Comparison of ENCODE assay signal across 12 mouse cellular contexts in genomic region chr2:26086926-26087600, GRCm38 (mm10). TPM values are rescaled to one million over a fixed set of nuclear protein-coding genes. Genes with fewer than 3 reads are reported as not detected.
DNase-seq lines count a peak whose midpoint lies in the region; ATAC-seq and TF ChIP-seq lines count a peak whose summit lies in the region.
"Had no signal": no experiment of that assay in that cellular context is flagged by ENCODE, and none has a peak within 500 bp of the region (broad histone marks: within the 10 kb centered on the region; RNA-seq: fewer than 3 reads in every experiment).

No protein-coding gene starts in this region.

- no peak for ATAC-seq in neural tube, embryonic 13.5 days (ENCODE audit: low read depth)
- peak; percentile 92 for ATAC-seq in erythroblast, adult 5-6 weeks (replicated peaks; ENCODE audit: low FRiP score, poor library complexity, severe bottlenecking)
- ATAC-seq in liver, embryonic 13.5 days (ENCODE audit: low read depth), result peak; percentile 99
- ATAC-seq in midbrain, postnatal 0 days (ENCODE audit: low FRiP score), result no peak

- H3K27me3 ChIP-seq in neural tube, embryonic 13.5 days, result no peaks in the 10 kb centered on the region
- peaks cover 32% of the 10 kb centered on the region for H3K27me3 ChIP-seq in liver, embryonic 13.5 days
- H3K27me3 ChIP-seq in midbrain, postnatal 0 days (ENCODE audit: insufficient read depth, low read length), result no peaks in the 10 kb centered on the region
- H3K27me3 ChIP-seq in cerebellum, adult 2 months (ENCODE audit: control insufficient read depth, insufficient read depth, low read length), result no peaks in the 10 kb centered on the region
- peaks cover 41% of the 10 kb centered on the region for H3K27me3 ChIP-seq in forebrain, embryonic 10.5 days (ENCODE audit: poor library complexity, severe bottlenecking)

- H3K9ac ChIP-seq in neural tube, embryonic 13.5 days, result no peak overlapping the region
- H3K9ac ChIP-seq in liver, embryonic 13.5 days, result peak overlapping the region; percentile 75
- no peak overlapping the region for H3K9ac ChIP-seq in midbrain, postnatal 0 days (replicated peaks; ENCODE audit: low read length, poor library complexity, severe bottlenecking)

- no peak for TF ChIP-seq POLR2A in cerebellum, adult 2 months (IDR thresholded peaks at IDR 0.05; ENCODE audit: borderline replicate concordance, insufficient read depth, low read length)

- no peak for TF ChIP-seq CTCF in midbrain, postnatal 0 days (IDR thresholded peaks at IDR 0.05)
- no peak for TF ChIP-seq CTCF in cerebellum, adult 2 months (IDR thresholded peaks at IDR 0.05; ENCODE audit: borderline replicate concordance, insufficient read depth, low read depth, low read length)

- peaks cover 7% of the 10 kb centered on the region; the same call in 1 of the 2 replicates for H3K36me3 ChIP-seq in neural tube, embryonic 13.5 days
- H3K36me3 ChIP-seq in liver, embryonic 13.5 days, result peaks cover 10% of the 10 kb centered on the region; the same call in 1 of the 2 replicates
- no peaks in the 10 kb centered on the region for H3K36me3 ChIP-seq in midbrain, postnatal 0 days (ENCODE audit: insufficient read depth, low read length)
- 0 out of 2 replicates have a peak, but pooled peaks cover 3% of the 10 kb centered on the region for H3K36me3 ChIP-seq in forebrain, embryonic 10.5 days (replicated peaks)

- 85% methylated on average over 4 of the region's 4 CpGs for WGBS in neural tube, embryonic 13.5 days
- WGBS in liver, embryonic 13.5 days (ENCODE audit: insufficient replicate concordance), result 22% methylated on average over 4 of the region's 4 CpGs
- WGBS in midbrain, postnatal 0 days, result 77% methylated on average over 4 of the region's 4 CpGs
- WGBS in cerebellum, adult 2 months, result 66% methylated on average over 4 of the region's 4 CpGs
- WGBS in forebrain, embryonic 10.5 days, result 81% methylated on average over 4 of the region's 4 CpGs

- H3K4me1 ChIP-seq in neural tube, embryonic 13.5 days (replicated peaks), result peaks cover 49% of the 10 kb centered on the region
- peaks cover 72% of the 10 kb centered on the region for H3K4me1 ChIP-seq in liver, embryonic 13.5 days (replicated peaks)
- no peaks in the 10 kb centered on the region; the same call in 1 of the 2 replicates for H3K4me1 ChIP-seq in midbrain, postnatal 0 days (ENCODE audit: insufficient read depth, low read length)
- peaks cover 18% of the 10 kb centered on the region for H3K4me1 ChIP-seq in cerebellum, adult 2 months (ENCODE audit: control insufficient read depth, insufficient read depth, low read length)
- H3K4me1 ChIP-seq in forebrain, embryonic 10.5 days, result peaks cover 21% of the 10 kb centered on the region

- H3K4me3 ChIP-seq in neural tube, embryonic 13.5 days, result no peak overlapping the region
- 0 out of 2 replicates have a peak overlapping the region, but pooled peaks have one; percentile 2 for H3K4me3 ChIP-seq in liver, embryonic 13.5 days (replicated peaks)
- no peak overlapping the region for H3K4me3 ChIP-seq in midbrain, postnatal 0 days (ENCODE audit: low read depth, low read length)
- no peak overlapping the region for H3K4me3 ChIP-seq in cerebellum, adult 2 months (replicated peaks; ENCODE audit: insufficient read depth, low read depth, low read length)
- no peak overlapping the region for H3K4me3 ChIP-seq in forebrain, embryonic 10.5 days

- 0 out of 2 replicates have a peak overlapping the region, but pooled peaks have one; percentile 36 for H3K4me2 ChIP-seq in neural tube, embryonic 13.5 days
- peak overlapping the region; percentile 58 for H3K4me2 ChIP-seq in liver, embryonic 13.5 days
- no peak overlapping the region for H3K4me2 ChIP-seq in midbrain, postnatal 0 days (ENCODE audit: low read depth, low read length, poor library complexity, severe bottlenecking)

- H3K27ac ChIP-seq in neural tube, embryonic 13.5 days (replicated peaks), result no peak overlapping the region
- H3K27ac ChIP-seq in liver, embryonic 13.5 days, result peak overlapping the region; percentile 97
- no peak overlapping the region for H3K27ac ChIP-seq in midbrain, postnatal 0 days (ENCODE audit: low read depth, low read length)
- no peak overlapping the region for H3K27ac ChIP-seq in cerebellum, adult 2 months (ENCODE audit: insufficient read depth, low read length)
- no peak overlapping the region for H3K27ac ChIP-seq in forebrain, embryonic 10.5 days

- H3K9me3 ChIP-seq in neural tube, embryonic 13.5 days, result no peaks in the 10 kb centered on the region
- H3K9me3 ChIP-seq in liver, embryonic 13.5 days (replicated peaks), result no peaks in the 10 kb centered on the region
- no peaks in the 10 kb centered on the region for H3K9me3 ChIP-seq in midbrain, postnatal 0 days (ENCODE audit: low read length)
- H3K9me3 ChIP-seq in forebrain, embryonic 10.5 days, result no peaks in the 10 kb centered on the region

- no peak for DNase-seq in neural tube, embryonic 10.5 days (ENCODE audit: extremely low spot score, low spot score)
- DNase-seq in liver, embryonic 13.5 days, result peak; percentile 80
- peak; percentile 52 to 67 for DNase-seq in spleen, postnatal 36 days (ENCODE audit: low spot score in 2 of 2)
- DNase-seq in midbrain, postnatal 0 days (ENCODE audit: low spot score), result no peak
- no peak for DNase-seq in cerebellum, adult 2 months
- DNase-seq in forebrain, embryonic 10.5 days (ENCODE audit: extremely low spot score, low spot score), result no peak
- DNase-seq: embryo, embryonic 11 days; gastrocnemius, postnatal 25 days; lung, postnatal 4 days; thymus, adult 2 months had no signal

RNA-seq across cellular contexts. Expression of gene Nacc2, which starts 36.0 kb away (rescaled TPM):
- polyA plus RNA-seq in neural tube, embryonic 13.5 days (2015; fragmentation: Nextera tagmentation; extraction: Ambion mirVana), result 18.0 and 19.2 TPM in 2 replicates
- 1.0 TPM in 1 of 2 replicates, not detected in the other for total RNA-seq in erythroblast, adult 5-6 weeks (2015; ENCODE audit: low replicate concordance)
- total RNA-seq in erythroblast, adult 5-6 weeks (2017; ENCODE audit: low replicate concordance), result 0.77 and 3.3 TPM in 2 replicates
- polyA plus RNA-seq in liver, embryonic 13.5 days (2015; fragmentation: Nextera tagmentation; extraction: Ambion mirVana), result 2.5 and 3.6 TPM in 2 replicates
- total RNA-seq in midbrain, postnatal 0 days (2014; rRNA removed), result 35.2 and 40.7 TPM in 2 replicates
- 21.4 and 23.9 TPM in 2 replicates for polyA plus RNA-seq in midbrain, postnatal 0 days (2015; fragmentation: Nextera tagmentation; extraction: Ambion mirVana)
- polyA plus RNA-seq in cerebellum, adult 2 months (2012; rRNA removed), result 117 and 124 TPM in 2 replicates
- 4.9 and 5.8 TPM in 2 replicates for polyA plus RNA-seq in forebrain, embryonic 10.5 days (2016; fragmentation: Nextera tagmentation; extraction: Ambion mirVana)

Comparison
In these comparisons a context has a peak if more than half of its experiments do, and no peak if none do; other contexts are left out.
1. ATAC-seq: peak in erythroblast, adult 5-6 weeks (single experiment) and liver, embryonic 13.5 days (single experiment); none in neural tube, embryonic 13.5 days (single experiment) and midbrain, postnatal 0 days (single experiment).
2. DNase-seq: peak in liver, embryonic 13.5 days (single experiment) and spleen, postnatal 36 days (2 of 2); none in neural tube, embryonic 10.5 days (single experiment), midbrain, postnatal 0 days (single experiment), cerebellum, adult 2 months (0 of 2) and forebrain, embryonic 10.5 days (single experiment).